Mouse (Mus musculus) CH12.LX (cell line): Measurements from ENCODE around the gene Gm9049.

Source experiments
- CTCF ChIP-seq, 2 experiments: IDR thresholded peaks in 1 of 2; conservative IDR thresholded peaks in 1 of 2; 2 replicates each; pipeline ENCODE4 v1.5.1; 2011 to 2012; ENCODE audit warnings: low read depth in 2 of 2, low read length in 2 of 2, improper control_type of control experiment in 1 of 2, inconsistent platforms in 1 of 2, mild to moderate bottlenecking in 1 of 2, moderate library complexity in 1 of 2
- EP300 ChIP-seq: IDR thresholded peaks from 2 replicates; pipeline ENCODE4 v1.6.1; 2011; ENCODE audit warnings: low read length, improper control_type of control experiment
- JUND ChIP-seq: conservative IDR thresholded peaks from 2 replicates; pipeline ENCODE4 v1.6.1; 2011; ENCODE audit warnings: low read depth, low read length, improper control_type of control experiment
- KAT2A ChIP-seq: IDR thresholded peaks from 2 replicates; pipeline ENCODE4 v1.6.1; 2012; ENCODE audit warnings: low read length, improper control_type of control experiment, inconsistent platforms; ENCODE audit not compliant: insufficient replicate concordance
- MYC ChIP-seq: IDR thresholded peaks from 2 replicates; pipeline ENCODE4 v1.6.1; 2011; ENCODE audit warnings: low read depth, mild to moderate bottlenecking, improper control_type of control experiment, low read length
- PAX5 ChIP-seq: IDR thresholded peaks from 2 replicates; pipeline ENCODE4 v1.6.1; 2012; ENCODE audit warnings: low read length, inconsistent platforms, mixed read lengths
- POLR2A ChIP-seq: IDR thresholded peaks from 2 replicates; pipeline ENCODE4 v1.6.1; 2011; ENCODE audit warnings: low read depth, mild to moderate bottlenecking, improper control_type of control experiment, low read length
- ZC3H11A ChIP-seq: IDR thresholded peaks from 2 replicates; pipeline ENCODE4 v1.6.1; 2012; ENCODE audit warnings: low read depth, mild to moderate bottlenecking, inconsistent platforms, low read length, improper control_type of control experiment
- ZNF384 ChIP-seq: IDR thresholded peaks from 2 replicates; pipeline ENCODE4 v1.6.1; 2012; ENCODE audit warnings: low read depth, low read length, improper control_type of control experiment, inconsistent platforms

DNA sequence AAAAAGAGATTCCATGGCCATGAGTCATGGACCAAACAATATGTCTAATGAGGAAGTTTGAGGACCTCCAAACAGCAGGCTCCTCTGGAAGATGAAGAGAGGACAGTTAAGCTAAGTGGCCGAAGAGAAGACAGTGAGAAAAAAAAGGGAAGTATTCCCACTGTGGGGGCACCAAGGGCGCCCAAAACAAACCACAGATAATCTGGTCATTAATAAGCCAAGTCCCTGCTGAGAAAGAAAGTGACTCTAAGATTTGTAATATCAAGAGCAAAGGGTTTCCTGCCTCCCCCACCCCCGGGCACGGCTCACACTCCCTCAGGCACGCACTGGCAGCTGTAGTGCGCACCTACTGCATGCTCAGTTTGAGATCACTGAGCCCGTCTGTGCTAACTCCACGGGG, 34.9 kb downstream of the Gm9049 start:
- TF ChIP-seq ZC3H11A (no peak), POLR2A (no peak), CTCF (conservative IDR thresholded peaks at IDR 0.05 in 1 of 2, IDR thresholded peaks at IDR 0.05 in 1 of 2; ENCODE audit: low read depth in 2 of 2, low read length in 2 of 2) (no peak), MYC (no peak), EP300 (no peak), PAX5 (no peak), KAT2A (no peak), ZNF384 (no peak), JUND (no peak)
